Mouse (Mus musculus): ENCODE measurements around the gene Plxdc2. TPM values are rescaled to one million over a fixed set of nuclear protein-coding genes. Genes with fewer than 3 reads are reported as not detected.

The Plxdc2 gene
- polyA plus RNA-seq, 1 experiment from 2014 or later = 10.7 TPM

- Histone ChIP-seq H3K27ac (no peak overlapping the region), H3K79me2 (ENCODE audit: inconsistent target) (no peaks in the 10 kb centered on the region), H3K36me3 (ENCODE audit: inconsistent target) (no peaks in the 10 kb centered on the region), H3K4me3 (ENCODE audit: inconsistent target) (no peak overlapping the region)
- WGBS (ENCODE audit: missing documents) = 94% methylated on average over 1 of the region's 1 CpGs
Measured at GRCm38 (mm10) chr2:16456264-16456780, 100.2 kb downstream of the Plxdc2 start.

- H3K27ac ChIP-seq = no peak overlapping the region
- 100% methylated on average over 1 of the region's 1 CpGs for WGBS (ENCODE audit: missing documents)
- H3K36me3 ChIP-seq (ENCODE audit: inconsistent target) = no peaks in the 10 kb centered on the region
- H3K4me3 ChIP-seq (ENCODE audit: inconsistent target) = no peak overlapping the region
- no peaks in the 10 kb centered on the region for H3K79me2 ChIP-seq (ENCODE audit: inconsistent target)
Measured at GRCm38 (mm10) chr2:16459490-16459889, 103.4 kb downstream of the Plxdc2 start.

DNA sequence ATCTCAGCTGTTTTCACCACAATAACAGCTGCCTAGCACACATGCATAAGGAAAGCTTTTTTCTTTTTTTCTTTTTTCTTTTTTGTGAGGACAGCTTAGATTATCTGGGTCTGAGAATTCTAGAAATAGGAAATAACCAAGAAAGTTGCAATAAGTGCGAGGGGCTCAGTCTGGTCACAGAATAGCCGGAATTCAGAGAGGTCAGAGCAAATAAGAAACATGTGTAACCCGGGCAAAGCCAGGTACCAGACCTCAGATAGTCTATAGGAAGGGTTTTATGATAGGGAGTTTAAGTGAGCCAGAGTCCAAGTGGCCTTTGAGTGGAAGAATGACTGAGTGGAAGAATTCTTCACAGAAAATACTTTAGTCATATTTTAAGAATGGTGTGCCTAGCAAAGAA, 114.0 kb downstream of the Plxdc2 start:
- WGBS (ENCODE audit: missing documents) = 92% methylated on average over 3 of the region's 3 CpGs
- Histone ChIP-seq H3K4me3 (ENCODE audit: inconsistent target) (no peak overlapping the region), H3K79me2 (ENCODE audit: inconsistent target) (no peaks in the 10 kb centered on the region), H3K36me3 (ENCODE audit: inconsistent target) (no peaks in the 10 kb centered on the region), H3K27ac (no peak overlapping the region)

DNA sequence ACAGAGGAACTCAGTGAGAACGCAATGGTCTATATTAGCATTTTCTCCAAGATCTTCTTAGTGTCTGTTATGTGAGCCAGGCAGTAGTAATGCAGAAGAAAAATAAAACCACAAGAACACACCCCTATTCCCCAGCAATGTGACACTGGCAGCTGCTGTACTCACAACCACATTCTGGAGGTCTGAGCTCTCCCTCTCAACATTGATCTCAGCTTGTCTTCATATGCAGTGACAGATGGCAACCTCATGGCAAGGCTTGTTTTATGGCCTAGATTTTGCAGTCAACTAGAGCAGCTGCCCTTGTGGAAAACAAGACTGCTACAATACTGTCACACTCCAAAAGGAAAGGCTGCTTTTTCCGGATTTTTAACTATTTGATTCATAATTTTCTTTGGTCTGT, 127.8 kb downstream of the Plxdc2 start:
- Histone ChIP-seq H3K4me3 (ENCODE audit: inconsistent target) (no peak overlapping the region), H3K36me3 (ENCODE audit: inconsistent target) (no peaks in the 10 kb centered on the region), H3K79me2 (ENCODE audit: inconsistent target) (no peaks in the 10 kb centered on the region), H3K27ac (no peak overlapping the region)
- WGBS (ENCODE audit: missing documents) = 93% methylated on average over 2 of the region's 2 CpGs

DNA sequence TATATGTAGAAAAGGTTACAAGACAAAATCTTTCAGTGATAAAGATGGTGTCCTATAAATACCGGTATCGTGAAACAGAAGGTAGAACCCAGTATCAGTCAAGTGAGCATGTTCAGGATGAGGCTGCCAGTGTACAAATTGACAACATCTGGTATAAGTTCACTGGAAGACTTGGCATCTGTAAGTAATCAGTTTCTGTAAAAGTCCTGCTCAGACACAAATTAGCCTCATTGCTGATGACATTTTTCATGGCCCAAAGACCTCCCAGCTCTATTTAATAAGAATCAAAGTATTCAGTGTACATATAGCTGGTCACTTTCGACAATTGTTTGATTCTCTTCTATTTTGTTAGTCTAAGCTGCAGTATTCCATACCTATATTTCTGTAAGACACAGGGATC, 129.9 kb downstream of the Plxdc2 start:
- no peaks in the 10 kb centered on the region for H3K36me3 ChIP-seq (ENCODE audit: inconsistent target)
- no peaks in the 10 kb centered on the region for H3K79me2 ChIP-seq (ENCODE audit: inconsistent target)
- WGBS (ENCODE audit: missing documents) = 83% methylated on average over 3 of the region's 3 CpGs
- H3K27ac ChIP-seq = no peak overlapping the region
- H3K4me3 ChIP-seq (ENCODE audit: inconsistent target) = no peak overlapping the region

DNA sequence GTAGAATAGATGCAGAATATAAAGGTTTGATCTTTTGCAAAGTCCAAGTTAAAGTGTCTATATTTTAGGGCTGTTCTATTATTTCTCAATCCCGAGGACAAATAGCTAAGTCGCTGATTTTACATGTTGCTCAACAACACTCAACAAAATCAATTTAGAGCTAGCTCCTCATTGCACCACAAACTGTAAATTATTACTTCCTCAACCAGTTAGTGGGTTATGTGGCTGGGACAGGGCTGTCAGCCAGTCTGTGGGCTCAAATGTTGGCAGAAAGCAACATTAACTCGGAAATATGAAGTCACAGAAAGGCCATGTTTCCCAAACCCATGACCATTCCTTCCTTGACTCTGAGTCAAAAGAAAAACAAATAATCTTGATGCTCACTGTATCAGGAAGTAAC, 135.1 kb downstream of the Plxdc2 start:
- H3K36me3 ChIP-seq (ENCODE audit: inconsistent target) = no peaks in the 10 kb centered on the region
- WGBS (ENCODE audit: missing documents) = 0% methylated on average over 3 of the region's 3 CpGs
- H3K27ac ChIP-seq = no peak overlapping the region
- H3K79me2 ChIP-seq (ENCODE audit: inconsistent target) = no peaks in the 10 kb centered on the region
- H3K4me3 ChIP-seq (ENCODE audit: inconsistent target) = no peak overlapping the region

DNA sequence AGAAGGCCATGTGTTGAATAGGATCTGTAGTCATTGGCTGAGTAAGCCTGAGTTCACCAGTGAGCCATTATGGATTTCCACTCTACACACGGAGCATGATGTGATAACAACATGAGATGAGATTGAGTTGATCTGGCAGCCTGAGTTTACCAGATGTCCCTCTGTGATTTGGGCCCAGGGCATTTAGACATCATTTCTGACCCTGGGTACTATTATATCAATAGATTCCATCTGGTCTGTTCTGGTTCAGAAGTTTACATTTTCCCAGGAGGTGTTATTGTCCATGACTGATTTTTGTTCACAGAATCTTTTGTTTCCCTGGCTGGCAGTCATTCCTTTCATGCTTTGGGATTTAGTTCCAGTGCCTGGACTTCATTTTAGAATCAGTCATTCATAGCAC, 146.7 kb downstream of the Plxdc2 start:
- no peaks in the 10 kb centered on the region for H3K36me3 ChIP-seq (ENCODE audit: inconsistent target)
- H3K4me3 ChIP-seq (ENCODE audit: inconsistent target) = no peak overlapping the region
- no peaks in the 10 kb centered on the region for H3K79me2 ChIP-seq (ENCODE audit: inconsistent target)
- 93% methylated on average over 1 of the region's 1 CpGs for WGBS (ENCODE audit: missing documents)
- no peak overlapping the region for H3K27ac ChIP-seq

GRCm38 (mm10) chr2:16507540-16508230, 151.6 kb downstream of the Plxdc2 start:
- Histone ChIP-seq H3K79me2 (ENCODE audit: inconsistent target) (no peaks in the 10 kb centered on the region), H3K36me3 (ENCODE audit: inconsistent target) (no peaks in the 10 kb centered on the region), H3K27ac (no peak overlapping the region), H3K4me3 (ENCODE audit: inconsistent target) (no peak overlapping the region)
- WGBS (ENCODE audit: missing documents) = 87% methylated on average over 3 of the region's 3 CpGs

GRCm38 (mm10) chr2:16518148-16518547, 162.0 kb downstream of the Plxdc2 start:
- no peaks in the 10 kb centered on the region for H3K36me3 ChIP-seq (ENCODE audit: inconsistent target)

DNA sequence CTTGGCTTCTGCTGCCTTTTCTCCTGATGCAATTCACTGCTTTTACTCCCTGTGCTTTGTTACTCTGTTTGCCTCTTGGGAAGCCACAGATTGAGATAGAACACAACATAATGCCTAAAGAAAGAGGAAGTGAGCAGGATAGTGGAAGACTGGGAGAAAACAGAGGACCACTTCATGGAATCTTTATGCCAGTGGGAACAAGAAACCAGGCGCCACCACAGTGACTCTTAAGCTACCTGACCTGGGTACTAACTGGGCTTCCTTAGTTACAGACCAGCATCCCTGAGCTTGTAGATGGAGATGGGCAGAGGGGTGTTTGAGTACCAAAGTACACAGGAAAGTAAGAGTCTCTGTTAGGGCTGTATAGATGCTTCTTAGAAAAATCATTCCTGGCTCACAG, 167.3 kb downstream of the Plxdc2 start:
- Histone ChIP-seq H3K79me2 (ENCODE audit: inconsistent target) (no peaks in the 10 kb centered on the region), H3K4me3 (ENCODE audit: inconsistent target) (no peak overlapping the region), H3K27ac (no peak overlapping the region), H3K36me3 (ENCODE audit: inconsistent target) (no peaks in the 10 kb centered on the region)
- 87% methylated on average over 1 of the region's 1 CpGs for WGBS (ENCODE audit: missing documents)

More at GRCm38 (mm10) chr2:16518148-16518547, 162.0 kb downstream of the Plxdc2 start:
- H3K79me2 ChIP-seq (ENCODE audit: inconsistent target) = no peaks in the 10 kb centered on the region
- H3K27ac ChIP-seq = no peak overlapping the region
- WGBS (ENCODE audit: missing documents) = 76% methylated on average over 2 of the region's 2 CpGs
- H3K4me3 ChIP-seq (ENCODE audit: inconsistent target) = no peak overlapping the region

- Histone ChIP-seq H3K4me3 (ENCODE audit: inconsistent target) (no peak overlapping the region), H3K79me2 (ENCODE audit: inconsistent target) (no peaks in the 10 kb centered on the region), H3K36me3 (ENCODE audit: inconsistent target) (no peaks in the 10 kb centered on the region), H3K27ac (no peak overlapping the region)
- 82% methylated on average over 1 of the region's 1 CpGs for WGBS (ENCODE audit: missing documents)
Measured at GRCm38 (mm10) chr2:16532244-16532643, 176.1 kb downstream of the Plxdc2 start.

GRCm38 (mm10) chr2:16534566-16534965, 178.5 kb downstream of the Plxdc2 start:
- Histone ChIP-seq H3K79me2 (ENCODE audit: inconsistent target) (no peaks in the 10 kb centered on the region), H3K27ac (no peak overlapping the region), H3K36me3 (ENCODE audit: inconsistent target) (no peaks in the 10 kb centered on the region), H3K4me3 (ENCODE audit: inconsistent target) (no peak overlapping the region)
- 84% methylated on average over 2 of the region's 2 CpGs for WGBS (ENCODE audit: missing documents)

DNA sequence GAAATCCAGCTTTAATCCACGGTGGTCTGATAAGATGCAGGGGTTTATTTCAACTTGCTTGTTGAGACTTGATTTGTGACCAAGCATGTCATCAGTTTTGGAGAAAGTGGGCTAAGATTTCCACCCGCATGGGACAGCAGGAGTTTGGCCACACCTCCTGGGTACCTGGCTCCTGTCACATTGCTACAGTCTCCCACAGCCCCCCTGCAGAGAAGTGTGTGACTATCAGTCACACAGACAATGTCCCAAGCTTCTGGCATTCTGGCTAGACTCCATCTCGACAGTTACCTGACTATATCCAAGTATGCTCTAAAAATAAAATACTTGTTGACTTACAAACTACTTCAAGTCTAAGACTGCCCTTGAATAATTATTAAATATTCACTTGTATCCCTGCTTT, 185.1 kb downstream of the Plxdc2 start:
- H3K4me3 ChIP-seq (ENCODE audit: inconsistent target) = no peak overlapping the region
- H3K36me3 ChIP-seq (ENCODE audit: inconsistent target) = no peaks in the 10 kb centered on the region
- no peaks in the 10 kb centered on the region for H3K79me2 ChIP-seq (ENCODE audit: inconsistent target)
- no peak overlapping the region for H3K27ac ChIP-seq
- 90% methylated on average over 3 of the region's 3 CpGs for WGBS (ENCODE audit: missing documents)

DNA sequence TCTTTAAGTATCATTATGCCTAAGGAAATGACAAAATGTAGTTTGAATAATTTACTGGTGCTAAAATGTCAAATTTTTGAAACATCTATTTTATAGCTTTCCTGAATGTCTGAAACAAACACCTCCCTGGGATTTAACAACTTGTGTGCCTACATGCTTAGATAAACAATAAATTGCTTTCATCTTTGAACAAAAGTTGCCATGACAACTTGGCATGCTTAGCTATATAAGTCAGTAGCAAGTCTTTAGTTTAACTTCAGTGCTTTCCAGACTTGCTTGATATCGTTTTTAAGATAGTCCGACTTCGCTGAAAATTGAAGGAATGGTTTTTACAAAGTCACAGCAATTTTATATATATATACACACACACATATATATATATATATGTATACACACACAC, 189.1 kb downstream of the Plxdc2 start:
- Histone ChIP-seq H3K36me3 (ENCODE audit: inconsistent target) (no peaks in the 10 kb centered on the region), H3K27ac (no peak overlapping the region), H3K79me2 (ENCODE audit: inconsistent target) (no peaks in the 10 kb centered on the region), H3K4me3 (ENCODE audit: inconsistent target) (no peak overlapping the region)
- 82% methylated on average over 3 of the region's 3 CpGs for WGBS (ENCODE audit: missing documents)

DNA sequence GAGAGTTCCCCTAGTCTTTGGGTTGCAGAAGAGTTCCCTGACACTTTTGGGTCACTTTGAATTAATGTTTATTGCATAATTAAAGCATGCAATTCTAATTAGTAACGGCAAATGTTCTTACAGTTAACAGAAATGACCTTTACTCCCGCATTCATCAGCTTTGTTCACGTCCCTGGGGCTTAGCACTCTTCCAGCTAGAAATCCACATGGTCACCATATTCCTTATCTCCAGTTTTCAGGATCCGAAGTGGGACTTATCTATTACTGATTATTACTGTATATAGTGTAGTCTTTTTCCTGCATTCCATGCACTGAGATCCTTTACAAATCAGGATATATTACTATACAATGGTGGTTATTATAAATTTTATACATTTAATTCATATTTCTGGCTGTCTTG, 203.2 kb downstream of the Plxdc2 start:
- Histone ChIP-seq H3K36me3 (ENCODE audit: inconsistent target) (no peaks in the 10 kb centered on the region), H3K79me2 (ENCODE audit: inconsistent target) (no peaks in the 10 kb centered on the region), H3K4me3 (ENCODE audit: inconsistent target) (no peak overlapping the region), H3K27ac (no peak overlapping the region)
- WGBS (ENCODE audit: missing documents) = 93% methylated on average over 4 of the region's 4 CpGs

DNA sequence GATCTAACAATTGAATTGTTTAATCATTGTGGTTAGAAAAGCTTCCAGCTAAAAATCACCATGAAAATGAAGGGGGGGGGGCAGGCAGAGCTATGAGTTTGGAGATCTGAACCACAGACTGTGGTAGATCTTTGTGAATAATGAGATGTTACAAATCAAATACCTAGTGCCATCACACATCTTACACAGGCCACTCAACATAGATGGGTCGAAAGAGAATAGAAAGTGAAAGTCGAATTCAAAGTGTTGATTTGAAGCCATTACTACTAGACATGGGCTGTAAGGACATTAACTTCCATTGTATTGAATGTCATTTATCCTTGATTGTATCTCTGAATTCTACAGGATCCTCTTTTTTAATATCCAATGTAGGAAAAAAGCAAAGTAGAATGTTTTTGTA, 212.2 kb downstream of the Plxdc2 start:
- no peaks in the 10 kb centered on the region for H3K79me2 ChIP-seq (ENCODE audit: inconsistent target)
- 30% methylated on average over 2 of the region's 2 CpGs for WGBS (ENCODE audit: missing documents)
- no peak overlapping the region for H3K27ac ChIP-seq
- H3K4me3 ChIP-seq (ENCODE audit: inconsistent target) = no peak overlapping the region
- no peaks in the 10 kb centered on the region for H3K36me3 ChIP-seq (ENCODE audit: inconsistent target)
